Mouse (Mus musculus) lung, adult 2 months (tissue): ENCODE measurements around the gene Zc3h12a.

Experiments used
- CTCF ChIP-seq: fragments of 200-500 bp; IDR thresholded peaks from 2 replicates; pipeline ENCODE4 v1.5.1; 2011; ENCODE audit warnings: mild to moderate bottlenecking, low read length, control low read depth; ENCODE audit not compliant: insufficient read depth
- POLR2A ChIP-seq: fragments of 200-500 bp; IDR thresholded peaks from 2 replicates; pipeline ENCODE4 v1.6.1; 2011; ENCODE audit warnings: low read depth, mild to moderate bottlenecking, control low read depth, low read length, borderline replicate concordance; ENCODE audit errors: extremely low read depth

DNA sequence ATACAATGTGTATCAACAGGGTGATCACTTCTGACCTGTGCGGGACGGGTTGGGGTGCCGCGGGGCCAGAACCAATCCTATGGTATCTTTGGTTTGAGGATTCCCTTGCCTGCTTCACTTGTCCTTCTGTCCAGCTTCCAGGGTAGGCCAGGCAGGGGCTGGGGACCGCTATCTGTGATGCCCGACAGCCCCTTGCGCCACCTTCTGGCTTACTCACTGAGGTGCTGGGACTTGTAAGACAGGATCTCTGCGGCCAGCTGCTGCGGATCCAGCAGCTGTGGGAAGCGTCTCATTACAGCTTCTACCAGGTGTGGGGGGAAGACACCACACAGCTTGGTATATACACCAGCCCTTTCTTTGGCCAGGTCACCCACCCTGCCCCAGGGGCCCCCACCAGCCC is 8.6 kb downstream of the Zc3h12a start:
- no peak for TF ChIP-seq CTCF
- no peak for TF ChIP-seq POLR2A
